Mouse (Mus musculus): Measurements from ENCODE around the gene H2-DMb1.

DNA sequence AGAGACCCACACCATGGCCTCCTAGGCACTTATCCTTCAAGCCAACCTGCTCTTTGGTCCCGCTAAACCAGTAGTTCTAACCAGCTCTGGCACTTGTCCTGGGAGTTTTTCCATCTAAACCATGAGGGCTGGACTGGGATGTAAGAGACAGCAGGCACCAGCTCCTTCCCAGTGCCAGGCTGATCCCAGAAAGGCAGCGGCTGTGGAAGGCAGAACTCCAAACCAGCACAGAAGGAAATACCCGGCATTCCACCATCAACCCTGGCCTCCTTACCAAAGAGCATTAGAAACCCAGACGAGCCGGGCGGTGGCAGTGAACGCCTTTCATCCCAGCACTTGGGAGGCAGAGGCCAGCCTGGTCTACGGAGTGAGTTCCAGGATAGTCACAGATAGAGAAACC lies 42.6 kb upstream of the H2-DMb1 start:
- TF ChIP-seq CTCF (IDR thresholded peaks at IDR 0.05; ENCODE audit: extremely low read depth, insufficient read depth, insufficient read length, insufficient replicate concordance) (no peak), POLR2A (IDR thresholded peaks at IDR 0.05; ENCODE audit: low read depth, low read length) (no peak)
